Mouse (Mus musculus) hindbrain, postnatal 0 days (tissue): ENCODE data around the gene Acox3. TPM values are rescaled to one million over a fixed set of nuclear protein-coding genes. Genes with fewer than 3 reads are reported as not detected.

ENCODE experiments used
- ATAC-seq: fragments of 200-750 bp; cut with Nextera tagmentation; 2 replicates; pipeline ENCODE4 v1.8.0; 2017; ENCODE audit warnings: mild to moderate bottlenecking, moderate TSS enrichment, moderate library complexity
- DNase-seq: peaks from one replicate; pipeline ENCODE4 v3.0.0-alpha.2; 2015; ENCODE audit warnings: low spot score
- H3K27ac ChIP-seq: fragments of 300-500 bp; sonication (generic); 2 replicates; pipeline ENCODE4 v1.5.1; 2014; ENCODE audit warnings: mild to moderate bottlenecking
- H3K27me3 ChIP-seq: fragments of 300-500 bp; sonication (generic); 2 replicates; pipeline ENCODE4 v1.6.1; 2014; ENCODE audit warnings: low read length, mixed read lengths; ENCODE audit not compliant: insufficient read depth
- H3K36me3 ChIP-seq: fragments of 300-500 bp; sonication (generic); 2 replicates; pipeline ENCODE4 v1.6.1; 2014; ENCODE audit warnings: low read length, mixed read lengths; ENCODE audit not compliant: insufficient read depth
- H3K4me1 ChIP-seq: fragments of 300-500 bp; sonication (generic); 2 replicates; pipeline ENCODE4 v1.6.1; 2014; ENCODE audit warnings: antibody characterized with exemption, low read length, mixed read lengths; ENCODE audit not compliant: insufficient read depth
- H3K4me2 ChIP-seq: fragments of 300-500 bp; sonication (generic); 2 replicates; pipeline ENCODE4 v1.6.1; 2014; ENCODE audit warnings: low read depth, mild to moderate bottlenecking, low read length, moderate library complexity, mixed read lengths
- H3K4me3 ChIP-seq: fragments of 300-500 bp; sonication (generic); 2 replicates; pipeline ENCODE4 v1.5.1; 2014; ENCODE audit warnings: low read length
- H3K9ac ChIP-seq: fragments of 300-500 bp; sonication (generic); replicated peaks from 2 replicates; pipeline ENCODE4 v1.6.1; 2014; ENCODE audit warnings: mild to moderate bottlenecking, low read length, moderate library complexity, mixed read lengths
- H3K9me3 ChIP-seq: fragments of 300-500 bp; sonication (generic); 2 replicates; pipeline ENCODE4 v1.6.1; 2016; ENCODE audit warnings: low read length, mixed read lengths
- CTCF ChIP-seq: IDR thresholded peaks from 2 replicates; pipeline ENCODE4 v1.5.1; 2016; ENCODE audit warnings: antibody characterized with exemption, control low read depth, low read depth
- WGBS: fragments of 180-500 bp; shearing (Covaris S2); extraction: QIAGEN DNeasy Blood & Tissue Kit; methylation state at CpG from one replicate; pipeline ENCODE4 v1.1.7; 2014; 5-methylcytosine and 5-hydroxymethylcytosine counted together
- polyA plus RNA-seq: library from polyadenylated mRNA; unstranded; fragments of >200 nt; fragmentation: Nextera tagmentation; extraction: Ambion mirVana; gene quantifications from 2 replicates; pipeline ENCODE4 v1.2.1, GENCODE M21; 2015
- total RNA-seq: library from RNA; depleted of rRNA; stranded (reverse); fragments of >200 nt; gene quantifications from 2 replicates; pipeline ENCODE4 v1.2.3, GENCODE M21; 2014

Gene Acox3
- total and polyA plus RNA-seq, 2 experiments from 2014 or later, result 12.7 to 24.2 TPM

- H3K4me1 ChIP-seq, result no peaks in the 10 kb centered on the region
- no peaks in the 10 kb centered on the region for H3K27me3 ChIP-seq
- no peak for DNase-seq
- no peak for ATAC-seq
- no peak overlapping the region for H3K4me3 ChIP-seq
- no peak for TF ChIP-seq CTCF
- no peaks in the 10 kb centered on the region for H3K36me3 ChIP-seq
- no peaks in the 10 kb centered on the region for H3K9me3 ChIP-seq
- H3K27ac ChIP-seq, result no peak overlapping the region
- no peak overlapping the region for H3K4me2 ChIP-seq
- no peak overlapping the region for H3K9ac ChIP-seq
These were observed 36.7 kb upstream of the Acox3 start for GRCm38 (mm10) chr5:35546127-35546526.

DNA sequence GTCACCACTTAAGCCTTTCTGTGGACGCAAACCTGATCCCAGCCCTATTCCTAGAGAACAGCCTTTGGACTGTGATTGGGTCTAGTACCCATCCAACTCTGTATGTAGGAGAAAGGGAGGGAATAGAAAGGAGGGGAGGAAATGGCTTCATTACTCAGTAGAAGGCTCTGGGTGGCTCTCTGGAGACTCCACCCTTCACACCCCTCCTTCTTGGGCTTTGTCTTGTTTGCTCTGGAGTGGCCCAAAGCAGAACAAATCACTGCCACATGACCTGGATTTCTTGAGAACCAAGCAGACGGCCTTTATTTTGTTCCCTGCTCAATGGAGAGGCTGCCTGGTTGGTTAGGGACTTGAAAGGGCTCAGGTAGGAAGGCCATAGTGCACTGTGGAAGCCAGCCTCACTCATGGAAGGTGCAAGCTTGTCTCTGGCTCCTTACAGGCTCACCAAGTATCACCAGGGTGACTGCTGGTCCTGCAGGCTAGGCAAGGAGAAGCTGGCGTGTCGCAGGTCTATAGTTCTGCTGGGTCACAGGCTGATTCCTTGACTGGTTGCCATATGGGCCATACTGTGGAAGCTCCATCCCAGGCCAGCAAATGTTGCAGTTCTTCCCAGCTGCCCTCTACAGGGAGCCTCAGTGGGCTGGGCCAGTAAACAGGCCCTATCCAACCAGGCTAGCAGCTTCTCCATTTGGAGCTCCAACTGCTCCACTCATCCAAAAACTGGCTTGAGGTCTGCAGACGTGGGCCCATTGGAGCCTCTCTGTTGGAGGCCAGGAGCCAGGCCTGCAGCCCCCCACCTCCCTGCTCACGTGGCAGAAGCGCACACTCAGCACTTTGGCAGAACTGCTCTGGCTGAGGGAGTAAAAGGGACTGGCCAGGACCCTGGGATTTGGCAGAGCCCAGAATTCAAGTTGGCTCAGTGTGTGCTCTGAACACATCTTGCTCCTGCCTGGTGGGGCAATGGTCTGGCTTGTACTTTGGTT lies 30.7 kb upstream of the Acox3 start:
- H3K9me3 ChIP-seq, result no peaks in the 10 kb centered on the region
- peaks cover 11% of the 10 kb centered on the region; the same call in 1 of the 2 replicates for H3K4me1 ChIP-seq
- 37% methylated on average over 7 of the region's 7 CpGs for WGBS
- peak; percentile 83 for ATAC-seq
- DNase-seq, result peak; percentile 62
- H3K36me3 ChIP-seq, result peaks cover 12% of the 10 kb centered on the region; the same call in 1 of the 2 replicates
- H3K9ac ChIP-seq, result no peak overlapping the region
- TF ChIP-seq CTCF, result no peak
- no peaks in the 10 kb centered on the region for H3K27me3 ChIP-seq
- no peak overlapping the region for H3K4me2 ChIP-seq
- 0 out of 2 replicates have a peak overlapping the region, but pooled peaks have one; percentile 41 for H3K27ac ChIP-seq
- H3K4me3 ChIP-seq, result no peak overlapping the region

DNA sequence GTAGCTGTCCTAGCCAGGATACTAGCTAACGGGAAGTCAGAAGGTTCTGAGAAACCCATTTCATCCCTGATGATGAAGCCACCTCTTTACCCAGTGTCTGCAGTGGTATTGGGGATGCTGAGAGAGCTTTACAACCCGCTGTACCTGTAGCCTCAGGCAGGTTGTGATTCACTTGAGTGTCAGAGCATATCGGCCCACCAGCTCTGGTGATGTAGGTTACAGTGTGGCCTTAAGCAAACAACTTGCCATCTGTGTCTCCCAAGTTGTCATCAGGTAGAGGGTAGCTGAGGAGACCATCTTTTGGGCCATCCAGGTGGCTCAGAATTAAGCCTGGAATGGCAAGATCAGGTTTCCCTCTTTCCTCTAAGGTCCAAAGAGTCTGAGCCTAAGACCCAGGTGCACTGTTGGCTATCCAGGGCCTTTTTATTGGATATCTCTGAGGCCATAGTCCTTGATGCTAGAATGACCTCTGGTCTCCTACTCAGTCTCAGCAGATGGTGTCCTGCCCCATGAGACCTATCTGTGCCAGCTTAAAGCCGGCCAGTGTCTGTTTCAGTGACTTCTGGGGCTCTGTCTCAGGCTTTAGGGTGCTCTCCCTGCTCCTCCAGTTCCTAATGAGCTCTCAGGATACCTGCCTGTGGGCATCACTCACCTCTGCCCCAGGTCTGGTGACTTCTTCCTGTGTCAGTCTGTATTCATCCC lies 29.9 kb upstream of the Acox3 start:
- peaks cover 11% of the 10 kb centered on the region; the same call in 1 of the 2 replicates for H3K4me1 ChIP-seq
- no peak overlapping the region for H3K4me2 ChIP-seq
- H3K4me3 ChIP-seq, result no peak overlapping the region
- peaks cover 18% of the 10 kb centered on the region; the same call in 1 of the 2 replicates for H3K36me3 ChIP-seq
- no peak for TF ChIP-seq CTCF
- no peaks in the 10 kb centered on the region for H3K9me3 ChIP-seq
- DNase-seq, result no peak
- ATAC-seq, result no peak
- no peak overlapping the region for H3K9ac ChIP-seq
- WGBS, result 57% methylated on average over 4 of the region's 4 CpGs
- no peaks in the 10 kb centered on the region for H3K27me3 ChIP-seq
- no peak overlapping the region for H3K27ac ChIP-seq

GRCm38 (mm10) chr5:35556393-35556792 lies 26.4 kb upstream of the Acox3 start:
- Histone ChIP-seq H3K4me3 (no peak overlapping the region), H3K27ac (no peak overlapping the region), H3K9me3 (no peaks in the 10 kb centered on the region), H3K4me1 (peaks cover 11% of the 10 kb centered on the region; the same call in 1 of the 2 replicates), H3K36me3 (peaks cover 29% of the 10 kb centered on the region), H3K9ac (no peak overlapping the region), H3K27me3 (no peaks in the 10 kb centered on the region), H3K4me2 (no peak overlapping the region)
- TF ChIP-seq CTCF, result no peak
- ATAC-seq (no peak), DNase-seq (no peak)
- 86% methylated on average over 7 of the region's 7 CpGs for WGBS

GRCm38 (mm10) chr5:35557946-35558621 lies 24.8 kb upstream of the Acox3 start:
- 61% methylated on average over 13 of the region's 13 CpGs for WGBS

DNA sequence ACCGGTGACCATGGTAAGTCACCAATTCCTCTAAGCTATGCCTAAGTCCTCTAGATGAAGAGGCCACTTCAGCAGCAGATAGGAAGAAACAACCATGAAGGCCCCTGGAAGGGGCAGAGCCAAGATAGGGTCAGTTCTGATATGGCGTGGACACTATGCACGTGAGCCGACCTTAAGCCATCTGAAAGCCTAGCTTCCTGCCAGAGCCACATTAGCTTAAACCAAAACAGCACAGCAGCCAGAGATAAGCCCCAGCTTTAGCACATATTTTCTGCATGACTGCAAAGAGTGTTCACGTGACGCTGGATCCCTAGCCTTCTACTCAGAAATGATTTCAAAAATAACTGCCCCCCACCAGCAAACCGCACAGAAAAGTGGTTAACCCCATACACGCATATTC lies 23.4 kb upstream of the Acox3 start:
- Histone ChIP-seq H3K4me3 (no peak overlapping the region), H3K27ac (no peak overlapping the region), H3K9ac (no peak overlapping the region), H3K4me1 (no peaks in the 10 kb centered on the region), H3K9me3 (no peaks in the 10 kb centered on the region), H3K4me2 (no peak overlapping the region), H3K27me3 (no peaks in the 10 kb centered on the region), H3K36me3 (peaks cover 51% of the 10 kb centered on the region)
- ATAC-seq (no peak), DNase-seq (no peak)
- TF ChIP-seq CTCF, result no peak
- WGBS, result 88% methylated on average over 8 of the region's 8 CpGs

More at GRCm38 (mm10) chr5:35557946-35558621, 24.8 kb upstream of the Acox3 start:
- no peaks in the 10 kb centered on the region for H3K27me3 ChIP-seq
- H3K27ac ChIP-seq, result no peak overlapping the region
- ATAC-seq, result peak; percentile 53; the same call in 1 of the 2 replicates
- H3K36me3 ChIP-seq, result peaks cover 46% of the 10 kb centered on the region
- H3K4me3 ChIP-seq, result no peak overlapping the region
- H3K4me1 ChIP-seq, result no peaks in the 10 kb centered on the region
- H3K9me3 ChIP-seq, result no peaks in the 10 kb centered on the region
- H3K9ac ChIP-seq, result no peak overlapping the region
- peak; percentile 54 for DNase-seq
- peak; percentile 61 for TF ChIP-seq CTCF
- no peak overlapping the region for H3K4me2 ChIP-seq
